Mouse (Mus musculus) cerebellum, adult 2 months (tissue): ENCODE data around the gene Vmn2r89.
"Not testable (repeated sequence)": the region's sequence is repeated elsewhere in the genome, so short reads cannot be mapped to it uniquely, and the experiment has no call there.

Experiments
- CTCF ChIP-seq: fragments of 200-500 bp; IDR thresholded peaks from 2 replicates; pipeline ENCODE4 v1.5.1; 2011; ENCODE audit warnings: low read depth, mild to moderate bottlenecking, control low read depth, low read length, moderate library complexity, borderline replicate concordance; ENCODE audit not compliant: insufficient read depth
- POLR2A ChIP-seq: fragments of 200-500 bp; IDR thresholded peaks from 2 replicates; pipeline ENCODE4 v1.6.1; 2011; ENCODE audit warnings: low read length, control low read depth, borderline replicate concordance; ENCODE audit not compliant: insufficient read depth

DNA sequence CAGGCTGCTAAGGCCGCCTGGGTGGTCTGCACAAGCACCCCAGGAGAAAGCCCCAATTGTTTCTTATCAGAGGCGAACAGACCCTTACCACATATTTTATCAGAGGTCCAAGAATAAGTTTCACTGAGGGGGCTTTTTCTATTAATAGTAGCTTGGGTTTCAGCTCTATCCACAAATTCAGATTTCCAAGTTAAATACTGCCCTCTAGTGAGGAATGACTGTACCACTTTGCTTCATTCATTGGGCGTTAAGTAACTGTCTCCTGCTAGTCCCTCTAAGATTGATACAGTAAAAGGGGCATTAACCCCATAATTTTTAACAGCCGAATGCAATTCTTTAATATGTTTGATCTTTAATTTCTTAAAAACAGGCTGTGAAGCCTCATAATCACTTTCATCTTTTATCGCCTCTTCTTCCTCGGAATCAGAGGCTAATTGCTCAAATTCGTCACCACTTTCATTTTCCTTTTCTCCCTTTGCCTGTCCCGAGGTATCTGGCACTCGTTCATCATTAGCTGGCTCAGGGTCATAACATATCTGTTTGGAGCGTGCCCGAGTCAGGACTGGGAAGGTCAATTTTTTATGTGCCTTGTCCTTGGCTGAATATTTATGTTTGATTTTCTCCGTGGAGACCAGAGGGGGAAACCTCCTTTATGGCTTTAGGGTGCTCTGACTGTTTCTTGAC, 29.8 kb downstream of the Vmn2r89 start:
- not testable (repeated sequence) for TF ChIP-seq CTCF, POLR2A
